Mouse (Mus musculus) left cerebral cortex, postnatal 25 days (tissue): ENCODE data around the gene Gm16503. TPM values are rescaled to one million over a fixed set of nuclear protein-coding genes. Genes with fewer than 3 reads are reported as not detected.

Experiments
- DNase-seq, 2 experiments: peaks; one replicate each; pipeline ENCODE4 v3.0.0; 2022; ENCODE audit warnings: low spot score in 2 of 2, mixed read lengths in 1 of 2
- intact Hi-C: fragments of 180-260 bp; cut with DNase I; formaldehyde crosslinking; loops from one replicate; pipeline ENCODE4 v1.15.1; 2025
- total RNA-seq, 2 experiments: library from RNA; stranded (reverse); gene quantifications; 2 replicates each; pipeline ENCODE4 v1.2.3; 2021

Gene Gm16503
- total RNA-seq, 2 experiments from 2014 or later, result 0.46 to 0.66 TPM

DNA sequence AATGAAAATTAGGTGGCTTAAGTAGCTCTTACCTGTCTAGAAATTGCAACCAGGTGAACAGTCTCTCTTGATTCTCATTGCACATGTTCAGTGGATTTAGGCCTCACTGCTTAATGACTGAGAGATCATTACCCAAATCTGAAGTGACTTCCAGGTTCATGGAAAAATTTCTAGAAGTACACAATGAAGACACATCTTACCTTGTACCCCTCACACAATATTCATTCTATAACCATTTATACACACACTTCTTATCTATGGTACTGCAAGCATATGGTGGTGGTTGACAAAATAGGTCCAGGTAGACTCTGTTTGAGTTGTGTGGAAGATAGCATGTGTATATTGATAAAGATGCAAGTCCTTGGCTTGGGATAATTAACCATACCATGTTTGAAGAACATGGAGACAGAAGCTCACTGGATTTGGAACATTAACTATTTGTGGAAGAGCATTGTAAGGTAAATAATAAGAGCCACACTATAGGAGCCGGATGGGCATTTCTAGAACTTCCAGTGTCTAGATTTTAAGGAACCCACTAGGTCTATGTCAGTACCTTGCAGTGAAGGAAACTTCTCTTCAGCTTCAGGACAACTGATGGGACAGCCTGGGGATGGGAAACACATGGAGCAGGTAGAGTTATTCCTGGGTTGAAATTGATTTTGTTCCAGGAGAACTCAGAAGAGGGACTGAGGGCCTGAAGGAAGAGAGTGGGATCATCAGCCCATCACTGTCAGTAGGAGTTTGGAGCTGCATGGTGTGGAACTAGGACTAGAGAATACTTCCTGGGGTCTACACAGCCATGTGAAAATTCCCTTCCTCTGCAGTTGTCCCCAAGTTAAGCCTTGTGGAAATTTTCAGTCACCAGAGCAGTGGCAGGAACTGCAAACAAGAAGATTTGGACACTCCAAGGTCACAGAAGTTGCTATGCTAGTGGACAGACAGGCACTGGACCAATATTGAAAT, 46.8 kb downstream of the Gm16503 start:
- intact Hi-C loops, result loop anchor here (5.0 kb wide), 1 partner anchor 69 kb away; no protein-coding TSS in a partner anchor
- no peak for DNase-seq

Other genes with a start within 250 kb of the Gm16503 start
- under 1 TPM; 0.16 to 0.30 TPM for gene Zfp988, start 234.5 kb upstream of the Gm16503 start, total RNA-seq
- gene Zfp978, start 178.9 kb upstream of the Gm16503 start, total RNA-seq, result not detected
- gene Zfp982, start 47.8 kb upstream of the Gm16503 start, total RNA-seq, result 1 to 10 TPM; 3.8 to 4.3 TPM
- not detected for gene Zfp985, start 13.1 kb downstream of the Gm16503 start, total RNA-seq
- under 1 TPM; 0.23 to 0.34 TPM for gene Zfp979, start 102.3 kb downstream of the Gm16503 start, total RNA-seq
- gene Zfp534, start 162.3 kb downstream of the Gm16503 start, total RNA-seq, result not detected